Mouse (Mus musculus) spleen, adult 18-20 months (tissue): Measurements from ENCODE around the gene Tpk1.
"Not testable (repeated sequence)": the region's sequence is repeated elsewhere in the genome, so short reads cannot be mapped to it uniquely, and the experiment has no call there.

Experiments
- DNase-seq, 2 experiments: peaks; one replicate each; pipeline ENCODE4 v3.0.0; 2022; ENCODE audit warnings: mixed read lengths in 2 of 2

Gene Tpk1

DNA sequence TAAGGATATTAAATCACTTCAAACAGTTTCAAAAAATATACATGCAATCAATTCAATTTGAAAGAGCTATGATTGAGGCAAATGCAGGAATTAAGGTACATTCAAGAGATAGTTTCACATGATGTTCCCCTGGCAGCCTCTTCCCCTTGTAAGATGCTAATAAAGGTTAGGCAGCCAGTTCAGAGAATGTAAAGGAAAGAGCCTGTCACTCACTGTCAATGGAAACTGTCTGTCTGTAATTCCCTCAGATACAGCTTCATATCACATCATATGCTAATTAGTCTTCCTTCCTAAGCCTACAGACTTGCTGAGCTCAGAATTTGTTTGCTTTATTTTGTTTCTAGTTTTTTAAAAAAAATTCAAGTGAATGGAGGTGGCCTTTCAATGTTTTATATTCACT lies 147.7 kb downstream of the Tpk1 start:
- DNase-seq: no peak

DNA sequence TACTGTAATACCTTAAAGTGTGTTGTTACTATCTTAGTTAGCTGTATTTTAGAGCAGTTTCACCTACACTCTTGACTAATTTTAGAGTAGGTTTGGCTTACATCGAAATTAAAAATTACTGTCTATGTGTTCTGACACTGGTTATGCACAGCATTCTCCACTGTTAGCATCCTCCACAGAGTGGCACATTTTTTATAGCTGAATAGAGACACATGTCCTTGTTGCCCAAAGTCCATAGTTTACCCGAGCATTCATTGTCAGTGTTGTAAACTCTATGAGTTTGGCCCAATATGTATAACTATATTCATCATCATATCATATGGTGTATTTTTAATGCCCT lies 148.8 kb downstream of the Tpk1 start:
- DNase-seq: no peak

DNA sequence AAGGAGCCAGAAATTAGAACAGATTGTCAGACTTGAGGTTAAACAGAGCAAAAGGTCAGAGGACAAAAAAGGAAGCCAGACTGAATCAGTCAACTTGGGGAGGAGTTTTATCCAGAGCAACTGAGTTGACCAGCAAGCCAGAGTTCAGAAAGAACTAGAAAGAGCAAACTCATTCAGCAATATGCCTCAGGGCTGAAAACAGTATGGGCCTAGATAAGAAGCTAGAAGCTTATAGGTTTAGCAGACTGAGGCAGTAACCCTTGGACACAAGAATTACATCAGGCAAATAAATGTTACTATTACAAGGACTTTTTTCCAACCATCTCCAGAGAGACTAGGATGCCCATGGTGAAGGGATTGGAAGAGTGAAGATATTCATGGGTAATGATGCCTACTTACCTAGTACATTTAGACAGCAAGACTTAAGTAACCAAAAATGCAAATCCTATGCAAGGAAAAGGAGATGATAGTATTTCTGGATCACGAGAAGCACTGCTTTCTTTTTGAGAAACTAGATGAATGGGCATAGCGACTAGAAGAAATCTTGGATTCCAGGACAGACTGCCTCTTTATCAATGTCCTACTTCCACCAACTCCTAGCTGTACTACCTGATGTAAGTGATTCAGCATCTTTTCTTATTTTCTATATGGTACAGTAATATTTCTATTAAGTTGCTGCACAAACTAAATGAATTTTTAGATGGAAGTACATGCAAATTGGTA lies 149.3 kb downstream of the Tpk1 start:
- DNase-seq: no peak

DNA sequence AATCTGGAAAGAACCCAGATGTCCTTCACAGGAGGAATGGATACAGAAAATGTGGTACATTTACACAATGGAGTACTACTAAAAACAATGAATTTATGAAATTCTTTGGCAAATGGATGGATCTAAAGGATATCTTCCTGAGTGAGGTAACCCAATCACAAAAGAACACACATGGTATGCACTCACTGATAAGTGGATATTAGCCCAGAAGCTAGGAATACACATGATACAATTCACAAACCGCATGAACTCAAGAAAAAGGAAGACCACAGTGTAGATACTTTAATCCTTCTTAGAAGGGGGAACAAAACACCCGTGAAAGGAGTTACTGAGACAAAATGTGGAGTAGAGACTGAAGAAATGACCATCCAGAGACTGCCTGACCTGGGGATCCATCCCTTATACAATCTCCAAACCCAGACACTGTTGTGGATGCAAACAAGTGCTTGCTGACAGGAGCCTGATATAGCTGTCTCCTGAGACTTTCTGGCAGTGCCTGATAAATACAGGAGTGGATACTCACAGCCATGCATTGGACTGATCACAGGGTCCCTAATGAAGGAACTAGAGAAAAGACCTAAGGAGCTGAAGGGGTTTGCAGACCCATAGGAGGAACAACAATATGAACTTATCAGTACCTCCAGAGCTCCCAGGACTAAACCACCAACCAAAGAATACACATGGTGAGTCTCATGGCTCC lies 159.2 kb downstream of the Tpk1 start:
- DNase-seq: not testable (repeated sequence)

DNA sequence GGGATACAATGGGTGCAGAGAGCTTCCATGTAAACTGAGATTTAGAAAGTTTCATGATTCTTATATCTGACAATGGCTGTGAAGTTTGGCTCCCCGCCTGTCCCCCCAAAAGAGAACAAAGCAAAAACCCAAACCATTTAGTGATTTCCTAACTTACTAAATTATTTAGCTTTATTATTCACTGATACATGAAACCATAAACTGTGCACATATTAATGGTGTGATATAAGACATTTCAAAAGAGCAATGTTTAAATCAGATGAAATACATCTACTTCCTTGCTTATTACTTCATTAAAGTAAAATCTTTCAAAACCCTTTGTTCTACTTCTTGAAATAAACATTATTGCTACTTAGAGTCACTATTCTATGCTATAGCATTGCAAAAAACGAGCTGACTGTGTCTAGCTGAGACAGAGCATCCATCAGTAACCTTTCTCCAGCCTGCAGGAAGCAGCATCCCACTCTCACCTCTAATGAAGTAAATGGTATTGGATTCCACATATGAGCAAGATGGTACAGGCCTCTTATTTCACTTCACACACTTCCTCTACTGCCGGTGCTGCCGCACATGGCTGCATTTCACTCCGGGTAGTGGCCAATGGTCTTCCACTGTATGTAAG lies 161.4 kb downstream of the Tpk1 start:
- DNase-seq: no peak

DNA sequence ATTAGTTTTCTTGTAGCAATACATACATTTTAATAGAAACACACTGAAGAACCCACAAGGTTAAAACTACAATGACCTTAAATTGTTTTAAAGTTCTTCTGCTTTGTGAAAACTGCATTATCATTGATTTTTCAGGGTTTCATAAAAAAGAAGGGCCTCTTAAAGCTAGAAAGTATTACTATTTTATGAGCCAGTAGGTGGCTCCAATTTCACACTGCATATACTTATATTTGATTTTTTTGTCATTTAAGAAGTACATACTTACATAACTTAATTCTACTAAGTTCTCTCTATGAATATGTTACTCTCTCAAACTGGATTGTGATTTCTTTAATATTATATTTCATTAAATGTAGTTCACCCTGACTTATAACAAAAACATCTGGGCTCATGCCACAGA lies 173.7 kb downstream of the Tpk1 start:
- DNase-seq: no peak

DNA sequence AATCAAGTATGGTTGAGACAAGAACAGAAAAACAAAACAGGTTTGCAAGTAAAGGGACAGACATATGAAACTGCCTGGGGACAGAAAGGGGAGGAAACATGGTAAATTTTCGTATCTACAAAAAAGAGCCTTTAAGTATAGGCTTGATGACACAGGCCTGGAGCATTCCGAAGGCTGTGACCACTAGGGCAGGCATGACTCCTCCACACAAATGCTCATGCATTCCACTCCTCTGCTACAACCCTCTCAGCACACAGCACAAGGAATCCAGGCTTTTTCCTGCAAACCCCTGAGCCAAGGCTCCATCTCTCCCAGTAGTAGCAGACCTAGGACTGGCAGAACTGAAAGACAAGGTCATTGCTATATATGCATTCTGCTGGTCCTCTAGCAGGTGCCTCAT lies 179.4 kb downstream of the Tpk1 start:
- no peak for DNase-seq

DNA sequence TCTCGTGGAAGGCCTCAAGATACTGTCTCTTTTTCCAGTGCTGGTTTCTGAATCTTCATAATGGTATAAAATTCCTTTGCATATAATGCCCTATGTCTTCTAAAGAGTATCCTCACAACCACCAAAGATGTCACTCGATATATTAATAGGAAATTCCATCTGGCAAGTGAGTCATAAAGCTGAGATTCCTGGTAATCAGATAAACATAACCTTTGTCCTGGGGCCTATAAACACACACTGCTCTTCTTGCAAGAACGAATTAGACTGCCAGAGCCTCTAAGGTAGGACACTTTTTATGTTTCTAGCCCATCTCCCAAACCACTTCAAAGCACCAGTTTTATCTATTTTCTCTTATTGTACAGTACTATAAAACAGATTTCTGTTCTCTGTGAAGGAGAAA lies 185.4 kb downstream of the Tpk1 start:
- no peak for DNase-seq

DNA sequence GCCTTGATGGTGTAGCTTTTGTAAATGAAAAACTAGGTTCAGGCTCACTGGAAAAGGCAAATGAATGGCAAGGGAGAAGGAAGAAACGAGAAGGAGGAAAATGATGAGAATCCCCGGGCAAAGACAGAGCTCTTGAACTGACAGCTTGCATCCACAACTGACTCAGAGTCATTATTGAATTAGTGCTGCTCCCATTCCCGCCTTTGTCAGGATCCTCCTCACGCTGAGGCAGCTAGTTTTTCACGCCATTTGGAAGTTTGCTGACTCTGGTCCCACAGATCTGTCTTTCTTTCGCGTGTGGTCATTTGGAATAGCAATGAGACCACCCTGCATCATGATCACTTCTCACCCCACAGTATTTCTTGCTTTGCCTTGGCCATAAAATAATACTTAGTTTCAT lies 187.3 kb downstream of the Tpk1 start:
- DNase-seq: no peak

DNA sequence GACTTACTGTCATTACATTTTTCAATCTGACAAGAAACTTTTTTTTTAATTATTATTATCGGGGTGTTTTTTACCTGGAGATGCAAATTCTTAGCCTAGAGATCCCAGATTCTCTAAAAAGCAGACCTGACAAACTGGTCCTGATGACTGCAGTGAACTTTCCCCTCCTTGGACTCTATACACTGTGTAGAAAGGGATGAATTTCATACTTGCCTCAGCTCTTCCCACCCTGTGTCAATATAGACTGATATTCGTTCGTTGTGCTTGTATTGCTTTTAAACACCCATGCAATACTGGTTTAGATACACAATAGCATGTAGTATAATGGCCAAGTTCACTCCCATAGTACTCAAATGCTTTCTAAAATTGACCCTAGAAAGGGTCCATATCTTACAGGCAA lies 189.7 kb downstream of the Tpk1 start:
- DNase-seq: no peak

DNA sequence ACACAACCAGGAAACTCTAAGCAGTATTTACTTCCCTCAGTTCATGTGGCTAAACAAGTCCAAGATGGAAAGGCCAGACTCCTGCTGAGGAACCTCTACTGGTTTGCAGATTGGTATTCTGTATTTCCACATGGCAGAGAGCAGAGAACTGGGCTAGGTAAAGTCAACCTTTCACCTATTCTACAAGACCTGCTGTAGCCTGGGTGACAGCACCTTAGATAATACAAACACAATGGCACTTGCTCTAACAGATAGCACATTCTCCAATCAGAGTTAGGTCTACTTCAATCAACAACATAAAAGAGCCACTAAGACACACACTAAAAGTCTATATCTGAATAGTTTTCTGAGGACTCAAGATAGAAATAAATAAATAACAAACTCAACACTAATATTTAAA lies 190.2 kb downstream of the Tpk1 start:
- DNase-seq: no peak

DNA sequence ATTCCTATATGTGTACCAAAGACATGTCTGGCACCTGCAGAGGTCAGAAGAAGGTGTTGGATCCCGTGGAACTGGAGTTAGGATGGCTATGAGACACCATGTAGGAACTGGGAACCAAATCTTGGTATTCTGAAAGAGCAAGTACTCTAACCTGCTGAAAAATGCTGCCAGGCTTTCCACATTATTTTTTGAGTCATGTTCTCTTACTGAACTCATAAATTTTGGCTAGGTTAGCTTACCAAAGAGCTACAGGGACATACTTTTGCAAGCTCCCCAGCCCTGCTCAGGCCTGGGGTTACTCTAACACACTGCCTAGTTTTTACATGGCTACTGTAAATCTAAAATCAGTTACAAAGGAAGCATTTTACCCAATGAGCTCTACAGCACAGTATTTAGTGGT lies 194.5 kb downstream of the Tpk1 start:
- DNase-seq: no peak

DNA sequence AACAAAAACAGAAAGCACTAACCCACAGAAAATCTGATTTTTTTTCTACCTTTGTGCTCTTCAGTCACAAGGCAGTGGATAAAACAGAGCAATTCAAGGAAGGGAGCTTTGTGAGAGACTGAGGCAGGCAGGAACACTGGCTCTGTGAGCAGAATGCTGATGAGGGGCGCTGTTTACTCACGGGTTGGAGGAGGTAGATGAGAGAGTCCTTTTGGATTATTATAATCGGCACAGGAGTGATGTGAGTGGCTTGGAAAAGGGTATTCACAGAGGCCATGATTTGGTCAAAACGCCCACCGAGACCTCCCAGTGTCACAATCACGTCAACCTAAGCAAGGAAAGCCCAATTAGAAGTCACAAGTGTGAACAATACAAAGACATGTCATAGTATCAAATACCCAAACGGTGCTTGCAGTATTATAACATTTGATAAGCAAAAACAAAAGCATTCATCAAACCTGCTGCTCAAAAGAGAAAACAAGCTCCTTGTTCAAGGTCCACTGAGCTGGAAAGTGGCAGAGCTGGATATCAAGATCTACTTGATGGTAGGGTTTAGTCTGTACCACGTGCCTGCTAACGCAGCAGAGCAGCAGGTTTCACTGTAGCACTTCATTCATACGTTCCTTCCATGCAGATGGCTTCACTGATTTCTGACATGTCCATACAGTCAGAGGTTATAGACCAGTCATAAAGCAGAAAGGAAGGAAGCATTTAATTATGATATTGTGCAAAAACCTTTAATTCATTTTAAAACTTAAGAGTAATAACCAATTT lies 197.1 kb downstream of the Tpk1 start:
- DNase-seq: no peak

DNA sequence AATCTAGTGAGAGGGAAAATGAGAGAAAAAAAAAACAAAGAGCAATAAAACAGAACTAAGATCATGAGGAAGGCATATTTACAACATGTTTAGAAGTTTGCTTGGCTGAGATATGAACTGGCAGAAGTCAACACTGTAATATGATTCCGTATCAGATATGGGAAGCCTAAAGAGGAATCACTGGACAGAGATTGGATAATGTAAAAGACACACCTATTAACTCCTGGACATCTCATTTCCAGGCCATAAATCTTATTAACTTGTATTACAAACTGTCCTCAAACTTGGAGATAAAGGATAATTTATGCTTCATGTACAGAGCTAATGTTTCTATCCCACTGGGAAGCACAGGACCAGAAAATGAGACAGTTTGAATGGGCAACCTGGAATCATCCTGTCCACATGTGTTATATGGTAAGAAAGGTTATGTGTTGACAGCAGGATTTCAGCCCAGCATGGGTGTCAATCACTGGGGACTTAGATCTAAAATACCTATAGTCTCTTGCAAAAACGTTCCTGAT lies 203.2 kb downstream of the Tpk1 start:
- DNase-seq: no peak

DNA sequence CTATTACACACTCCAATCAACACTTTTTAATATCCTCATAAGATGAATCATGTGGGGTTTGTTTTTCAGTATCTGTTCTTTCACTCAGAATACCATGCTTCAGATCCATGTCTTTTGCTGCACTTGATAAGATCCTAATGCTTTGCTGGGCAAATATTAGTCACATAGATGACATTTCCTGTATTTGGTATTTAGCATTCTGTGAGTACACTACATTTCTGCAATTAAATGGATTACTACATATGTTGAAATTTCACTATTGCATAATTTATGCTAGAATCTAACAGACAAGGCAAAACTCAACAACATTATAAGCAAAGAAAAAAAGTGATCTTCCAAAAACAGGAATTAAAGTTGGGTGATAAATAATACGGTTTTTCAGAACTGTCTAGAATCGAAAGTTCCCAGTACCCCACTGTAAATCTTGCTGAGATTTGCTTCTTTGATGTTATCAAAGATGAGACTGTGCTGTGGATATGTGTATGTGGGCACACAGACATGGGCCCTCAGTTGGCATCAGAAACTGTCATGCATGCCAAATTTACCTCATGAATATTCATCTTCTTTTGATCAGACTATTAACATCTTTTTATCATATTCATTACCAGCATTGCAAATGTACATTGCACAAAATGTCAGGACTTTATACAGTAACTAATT lies 203.8 kb downstream of the Tpk1 start:
- DNase-seq: no peak

DNA sequence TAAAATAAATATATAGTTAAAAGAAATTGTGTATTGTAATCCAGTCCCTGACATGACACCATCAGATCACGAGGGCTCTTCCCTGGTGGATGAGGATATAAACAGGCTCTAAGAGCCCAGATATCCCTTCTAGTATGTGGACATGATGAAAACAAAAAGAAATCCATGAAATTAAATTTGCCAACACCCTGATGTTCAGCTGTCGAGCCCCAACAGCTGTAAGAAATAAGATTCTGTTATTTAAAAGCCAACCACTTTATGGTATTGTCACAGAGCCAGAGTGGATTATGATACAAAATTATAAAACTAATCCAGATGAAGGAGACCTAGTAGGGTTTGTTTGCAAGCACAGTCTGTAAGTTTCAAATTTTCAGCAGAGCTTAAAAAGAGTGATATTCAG lies 207.0 kb downstream of the Tpk1 start:
- DNase-seq: no peak

DNA sequence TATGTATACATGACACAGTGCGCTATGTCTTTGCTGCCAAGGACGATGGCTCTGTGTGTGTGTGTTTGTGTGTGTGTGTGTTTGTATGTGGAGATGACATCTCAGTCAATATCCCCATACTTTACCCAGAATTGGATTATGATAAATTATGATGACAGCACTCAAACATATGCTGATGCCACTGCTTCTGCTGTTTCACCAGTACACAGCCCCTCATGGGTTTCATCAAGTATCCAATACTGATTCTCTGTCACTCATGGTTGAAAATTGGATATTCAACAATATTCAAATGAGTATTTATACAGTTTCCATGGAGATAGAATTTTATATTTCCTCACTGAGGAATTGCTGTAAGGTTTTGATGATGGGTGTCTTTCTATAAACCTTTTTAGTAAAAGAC lies 208.1 kb downstream of the Tpk1 start:
- DNase-seq: no peak

DNA sequence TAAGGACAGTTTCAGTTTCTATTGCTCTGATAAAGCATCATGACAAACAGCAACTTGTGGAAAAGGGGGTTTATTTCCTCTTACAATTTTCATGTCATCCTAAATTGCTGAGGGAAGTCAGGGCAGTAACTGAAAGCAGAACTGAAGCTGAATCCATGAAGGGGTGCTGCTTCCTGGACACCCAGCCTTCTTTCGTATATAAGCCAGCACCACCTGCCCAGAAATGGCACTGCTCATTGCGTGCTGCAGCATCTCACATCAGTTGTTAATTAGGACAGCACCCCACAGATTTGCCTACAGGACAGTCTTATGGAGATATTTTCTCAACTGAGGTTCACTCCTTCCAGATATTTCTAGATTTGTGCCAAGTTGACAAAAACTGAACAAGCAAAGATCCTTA lies 216.6 kb downstream of the Tpk1 start:
- no peak for DNase-seq

DNA sequence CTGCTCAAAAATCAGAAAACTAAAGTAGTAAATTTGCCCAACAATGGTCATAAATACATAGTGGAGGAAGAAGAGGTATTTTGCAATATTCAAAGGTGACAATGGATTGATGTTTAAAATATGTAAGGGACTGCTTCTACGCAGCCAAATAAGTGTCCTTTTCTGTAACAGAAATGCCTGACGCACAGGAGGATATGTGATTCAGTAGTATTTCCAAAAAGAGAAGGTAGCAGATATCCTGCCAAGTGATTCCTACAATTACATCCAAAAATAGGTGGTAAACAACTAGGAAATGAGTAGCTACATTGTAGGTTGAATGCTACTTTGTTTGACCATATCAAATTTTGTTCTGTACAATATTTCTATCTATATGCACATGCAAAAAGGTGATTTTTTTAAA lies 220.2 kb downstream of the Tpk1 start:
- no peak for DNase-seq

DNA sequence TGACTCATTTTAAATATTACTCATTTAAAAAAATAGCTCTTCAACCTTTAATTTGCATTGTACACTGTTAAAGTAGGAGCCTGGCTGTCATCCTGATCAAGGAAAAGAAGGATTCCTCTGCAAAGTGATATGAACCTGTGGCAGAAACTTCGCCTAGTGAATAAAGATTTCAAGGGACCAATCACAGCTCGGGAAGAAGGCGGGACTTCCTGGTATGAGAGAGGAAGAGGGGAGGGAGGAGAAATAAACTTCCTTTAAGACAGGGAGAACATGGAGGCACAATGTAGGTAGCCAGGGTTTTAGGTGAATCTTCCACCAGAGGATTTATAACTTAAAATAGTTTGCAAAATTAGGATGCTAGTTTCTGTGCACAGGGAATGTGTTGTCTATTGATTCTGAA lies 223.9 kb downstream of the Tpk1 start:
- DNase-seq: no peak

DNA sequence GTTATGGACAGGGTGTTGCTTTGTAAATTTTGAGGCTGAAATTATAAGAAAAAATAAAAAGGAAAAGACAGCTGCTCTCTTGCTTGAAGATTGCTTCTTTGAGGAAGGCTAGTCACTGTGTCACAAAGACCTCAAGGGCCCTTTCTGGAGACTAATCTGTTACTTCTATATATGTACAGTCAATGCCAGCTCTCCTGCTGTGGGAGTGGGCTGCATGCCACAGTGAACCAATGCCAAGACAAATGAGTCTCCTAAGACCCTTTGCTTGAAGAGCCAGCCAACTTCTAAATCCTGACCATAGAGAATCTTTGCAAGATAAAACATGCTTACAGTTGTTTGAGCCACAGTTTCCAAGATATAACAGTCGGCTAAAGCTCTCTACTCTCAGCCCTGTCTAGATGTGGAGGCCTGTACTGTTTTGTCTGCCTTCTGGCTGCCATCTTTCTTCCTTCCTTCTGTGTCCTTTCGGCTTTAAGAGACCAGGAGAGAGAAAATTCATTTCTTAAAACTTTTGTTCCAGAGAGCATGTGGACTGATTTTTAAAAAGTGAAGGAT lies 230.0 kb downstream of the Tpk1 start:
- DNase-seq: no peak

DNA sequence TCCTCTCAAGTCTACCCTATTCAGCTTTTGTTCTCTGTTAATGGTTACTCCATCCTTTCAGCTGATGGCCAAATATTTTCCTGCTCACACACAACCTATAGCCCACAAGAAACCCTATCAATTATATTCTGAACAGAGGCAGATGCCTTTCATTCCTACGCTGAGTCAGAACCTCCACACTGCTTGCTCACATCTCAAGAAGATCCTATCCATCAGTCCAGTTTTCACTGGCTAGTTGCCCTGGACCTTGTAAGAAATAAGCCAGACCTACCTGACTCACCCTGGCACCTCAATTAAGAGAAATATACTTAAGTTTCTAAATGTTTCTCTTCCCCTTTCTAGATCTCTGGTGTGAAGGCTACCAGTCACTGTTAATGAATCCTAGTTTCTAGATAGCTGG lies 231.7 kb downstream of the Tpk1 start:
- DNase-seq: no peak

DNA sequence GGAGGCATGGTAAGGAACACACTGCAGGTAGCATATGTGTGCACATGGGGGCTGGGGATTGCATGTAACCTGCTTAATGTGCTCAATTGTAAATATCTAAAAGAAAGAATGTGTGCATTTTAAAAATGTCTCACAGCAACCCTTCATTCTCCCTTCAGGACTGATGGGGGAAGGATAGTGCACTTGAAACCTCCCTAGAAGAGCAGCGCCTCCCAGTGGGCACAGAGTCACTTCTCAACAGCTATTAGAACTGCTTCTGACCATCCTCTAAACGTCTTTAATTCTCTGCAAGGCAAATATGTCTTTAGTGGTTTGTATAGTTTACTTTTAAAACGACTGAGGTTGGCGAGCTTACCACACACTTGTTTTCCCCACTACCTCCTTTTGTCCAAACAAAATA lies 241.1 kb downstream of the Tpk1 start:
- no peak for DNase-seq
